Mouse (Mus musculus): Measurements from ENCODE around the gene Stat4. TPM values are rescaled to one million over a fixed set of nuclear protein-coding genes. Genes with fewer than 3 reads are reported as not detected.
"Not testable (repeated sequence)": the region's sequence is repeated elsewhere in the genome, so short reads cannot be mapped to it uniquely, and the experiment has no call there.

Stat4 gene
- polyA plus RNA-seq, 1 experiment from 2014 or later = 0.43 TPM

GRCm38 (mm10) chr1:52039151-52039550 lies 52.2 kb downstream of the Stat4 start:
- H3K9ac ChIP-seq = no peak overlapping the region
- no peak overlapping the region for H3K4me2 ChIP-seq
- H3K36me3 ChIP-seq (replicated peaks) = no peaks in the 10 kb centered on the region
- no peaks in the 10 kb centered on the region for H3K9me3 ChIP-seq
- no peak overlapping the region for H3K27ac ChIP-seq
- H3K27me3 ChIP-seq (replicated peaks) = no peaks in the 10 kb centered on the region
- 52% methylated on average over 7 of the region's 7 CpGs for WGBS
- ATAC-seq (replicated peaks) = no peak
- H3K4me1 ChIP-seq = no peaks in the 10 kb centered on the region
- no peak overlapping the region for H3K4me3 ChIP-seq

GRCm38 (mm10) chr1:52039626-52040025 lies 52.7 kb downstream of the Stat4 start:
- ATAC-seq (replicated peaks) = no peak
- Histone ChIP-seq H3K4me2 (no peak overlapping the region), H3K9me3 (no peaks in the 10 kb centered on the region), H3K27me3 (replicated peaks) (no peaks in the 10 kb centered on the region), H3K36me3 (replicated peaks) (no peaks in the 10 kb centered on the region), H3K27ac (no peak overlapping the region), H3K4me1 (no peaks in the 10 kb centered on the region), H3K4me3 (no peak overlapping the region), H3K9ac (no peak overlapping the region)
- whole genome bisulfite sequencing = 83% methylated on average over 9 of the region's 9 CpGs

GRCm38 (mm10) chr1:52040366-52041061 lies 53.6 kb downstream of the Stat4 start:
- Histone ChIP-seq H3K9me3 (no peaks in the 10 kb centered on the region), H3K9ac (no peak overlapping the region), H3K27ac (no peak overlapping the region), H3K4me3 (no peak overlapping the region), H3K36me3 (replicated peaks) (no peaks in the 10 kb centered on the region), H3K4me1 (no peaks in the 10 kb centered on the region), H3K27me3 (replicated peaks) (no peaks in the 10 kb centered on the region), H3K4me2 (no peak overlapping the region)
- ATAC-seq (replicated peaks) = no peak
- 89% methylated on average over 11 of the region's 11 CpGs for WGBS

GRCm38 (mm10) chr1:52043191-52043590 lies 56.2 kb downstream of the Stat4 start:
- no peak overlapping the region for H3K9ac ChIP-seq
- H3K27me3 ChIP-seq (replicated peaks) = no peaks in the 10 kb centered on the region
- H3K36me3 ChIP-seq (replicated peaks) = no peaks in the 10 kb centered on the region
- H3K4me3 ChIP-seq = no peak overlapping the region
- H3K27ac ChIP-seq = no peak overlapping the region
- H3K9me3 ChIP-seq = no peaks in the 10 kb centered on the region
- no peak overlapping the region for H3K4me2 ChIP-seq
- 51% methylated on average over 4 of the region's 4 CpGs for WGBS
- H3K4me1 ChIP-seq = no peaks in the 10 kb centered on the region
- no peak for ATAC-seq (replicated peaks)

GRCm38 (mm10) chr1:52046891-52047290 lies 59.9 kb downstream of the Stat4 start:
- WGBS = 95% methylated on average over 10 of the region's 10 CpGs
- not testable (repeated sequence) for H3K9me3 ChIP-seq; H3K4me1 ChIP-seq; H3K27me3 ChIP-seq (replicated peaks); H3K4me2 ChIP-seq; H3K4me3 ChIP-seq; H3K9ac ChIP-seq; ATAC-seq (replicated peaks); H3K36me3 ChIP-seq (replicated peaks); H3K27ac ChIP-seq

GRCm38 (mm10) chr1:52048711-52049110 lies 61.8 kb downstream of the Stat4 start:
- no peaks in the 10 kb centered on the region for H3K27me3 ChIP-seq (replicated peaks)
- no peak overlapping the region for H3K4me2 ChIP-seq
- H3K9ac ChIP-seq = no peak overlapping the region
- H3K36me3 ChIP-seq (replicated peaks) = no peaks in the 10 kb centered on the region
- no peak overlapping the region for H3K27ac ChIP-seq
- 39% methylated on average over 2 of the region's 2 CpGs for WGBS
- no peak overlapping the region for H3K4me3 ChIP-seq
- no peaks in the 10 kb centered on the region for H3K4me1 ChIP-seq
- peak; percentile 50; the same call in 1 of the 2 replicates for ATAC-seq (replicated peaks)
- no peaks in the 10 kb centered on the region for H3K9me3 ChIP-seq

GRCm38 (mm10) chr1:52049827-52050226 lies 62.9 kb downstream of the Stat4 start:
- Histone ChIP-seq H3K36me3 (replicated peaks) (no peaks in the 10 kb centered on the region), H3K4me3 (no peak overlapping the region), H3K9ac (no peak overlapping the region), H3K4me1 (no peaks in the 10 kb centered on the region), H3K27ac (no peak overlapping the region), H3K4me2 (no peak overlapping the region), H3K9me3 (no peaks in the 10 kb centered on the region), H3K27me3 (replicated peaks) (no peaks in the 10 kb centered on the region)
- 97% methylated on average over 3 of the region's 3 CpGs for WGBS
- no peak for ATAC-seq (replicated peaks)

- no peaks in the 10 kb centered on the region for H3K27me3 ChIP-seq (replicated peaks)
- 28% methylated on average over 3 of the region's 3 CpGs for WGBS
- H3K27ac ChIP-seq = no peak overlapping the region
- no peak for ATAC-seq (replicated peaks)
- H3K4me2 ChIP-seq = no peak overlapping the region
- H3K9ac ChIP-seq = no peak overlapping the region
- no peaks in the 10 kb centered on the region for H3K4me1 ChIP-seq
- H3K9me3 ChIP-seq = no peaks in the 10 kb centered on the region
- H3K36me3 ChIP-seq (replicated peaks) = no peaks in the 10 kb centered on the region
- H3K4me3 ChIP-seq = no peak overlapping the region
These were observed 64.6 kb downstream of the Stat4 start for GRCm38 (mm10) chr1:52051542-52051941.

- no peaks in the 10 kb centered on the region for H3K27me3 ChIP-seq (replicated peaks)
- 96% methylated on average over 9 of the region's 9 CpGs for WGBS
- H3K9me3 ChIP-seq = no peaks in the 10 kb centered on the region
- H3K9ac ChIP-seq = no peak overlapping the region
- H3K27ac ChIP-seq = no peak overlapping the region
- ATAC-seq (replicated peaks) = no peak
- no peak overlapping the region for H3K4me3 ChIP-seq
- no peaks in the 10 kb centered on the region for H3K4me1 ChIP-seq
- no peak overlapping the region for H3K4me2 ChIP-seq
- H3K36me3 ChIP-seq (replicated peaks) = no peaks in the 10 kb centered on the region
These were observed 66.0 kb downstream of the Stat4 start for GRCm38 (mm10) chr1:52052910-52053309.

GRCm38 (mm10) chr1:52055947-52056346 lies 69.0 kb downstream of the Stat4 start:
- Histone ChIP-seq H3K9ac (no peak overlapping the region), H3K4me2 (no peak overlapping the region), H3K4me3 (no peak overlapping the region), H3K27me3 (replicated peaks) (no peaks in the 10 kb centered on the region), H3K36me3 (replicated peaks) (no peaks in the 10 kb centered on the region), H3K4me1 (no peaks in the 10 kb centered on the region), H3K9me3 (no peaks in the 10 kb centered on the region), H3K27ac (no peak overlapping the region)
- WGBS = 84% methylated on average over 4 of the region's 4 CpGs
- no peak for ATAC-seq (replicated peaks)

GRCm38 (mm10) chr1:52057153-52057552 lies 70.2 kb downstream of the Stat4 start:
- WGBS = 83% methylated on average over 5 of the region's 5 CpGs
- no peak for ATAC-seq (replicated peaks)
- H3K4me2 ChIP-seq = no peak overlapping the region
- no peaks in the 10 kb centered on the region for H3K36me3 ChIP-seq (replicated peaks)
- no peak overlapping the region for H3K4me3 ChIP-seq
- no peak overlapping the region for H3K27ac ChIP-seq
- H3K4me1 ChIP-seq = no peaks in the 10 kb centered on the region
- H3K27me3 ChIP-seq (replicated peaks) = no peaks in the 10 kb centered on the region
- H3K9ac ChIP-seq = no peak overlapping the region
- H3K9me3 ChIP-seq = no peaks in the 10 kb centered on the region

GRCm38 (mm10) chr1:52066276-52066675 lies 79.3 kb downstream of the Stat4 start:
- Histone ChIP-seq H3K36me3 (replicated peaks) (no peaks in the 10 kb centered on the region), H3K27ac (no peak overlapping the region), H3K27me3 (replicated peaks) (no peaks in the 10 kb centered on the region)

GRCm38 (mm10) chr1:52066694-52067093 lies 79.7 kb downstream of the Stat4 start:
- Histone ChIP-seq H3K4me2 (no peak overlapping the region), H3K36me3 (replicated peaks) (no peaks in the 10 kb centered on the region), H3K27me3 (replicated peaks) (no peaks in the 10 kb centered on the region), H3K27ac (no peak overlapping the region), H3K9me3 (no peaks in the 10 kb centered on the region), H3K9ac (no peak overlapping the region), H3K4me1 (no peaks in the 10 kb centered on the region), H3K4me3 (no peak overlapping the region)
- WGBS = 81% methylated on average over 3 of the region's 3 CpGs
- ATAC-seq (replicated peaks) = no peak

More at GRCm38 (mm10) chr1:52066276-52066675, 79.3 kb downstream of the Stat4 start:
- Histone ChIP-seq H3K4me3 (no peak overlapping the region), H3K9ac (no peak overlapping the region), H3K4me2 (no peak overlapping the region), H3K4me1 (no peaks in the 10 kb centered on the region), H3K9me3 (no peaks in the 10 kb centered on the region)
- no peak for ATAC-seq (replicated peaks)
- WGBS = 94% methylated on average over 1 of the region's 1 CpGs
